In the genomic region with DNA sequence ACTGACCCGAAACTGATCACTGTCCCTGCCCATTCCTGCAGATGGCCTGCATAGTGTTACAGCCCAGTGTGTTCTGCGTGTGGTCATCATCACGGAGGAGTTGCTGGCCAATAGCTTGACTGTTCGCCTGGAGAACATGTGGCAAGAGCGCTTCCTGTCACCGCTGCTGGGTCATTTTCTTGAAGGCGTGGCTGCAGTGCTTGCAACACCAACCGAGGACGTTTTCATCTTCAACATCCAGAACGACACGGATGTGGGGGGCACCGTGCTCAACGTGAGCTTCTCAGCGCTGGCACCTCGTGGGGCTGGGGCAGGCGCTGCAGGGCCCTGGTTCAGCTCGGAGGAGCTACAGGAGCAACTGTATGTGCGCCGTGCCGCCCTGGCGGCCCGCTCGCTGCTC, we compare ENCODE assay signal across 8 mouse cellular contexts. TPM values are rescaled to one million over a fixed set of nuclear protein-coding genes. Genes with fewer than 3 reads are reported as not detected.
DNase-seq lines count a peak whose midpoint lies in the region; ATAC-seq and TF ChIP-seq lines count a peak whose summit lies in the region.

No protein-coding gene starts in this region.

- peaks cover 68% of the 10 kb centered on the region for H3K27me3 ChIP-seq in heart, postnatal 0 days (ENCODE audit: control insufficient read depth, insufficient read depth, low read length)
- H3K27me3 ChIP-seq in embryonic facial prominence, embryonic 13.5 days = peaks cover 73% of the 10 kb centered on the region
- peaks cover 82% of the 10 kb centered on the region for H3K27me3 ChIP-seq in limb, embryonic 13.5 days

- intact Hi-C loops in heart, postnatal 36 days (cut with DNase I) = no loop called here

- no peak for ATAC-seq in heart, postnatal 0 days (ENCODE audit: insufficient read depth, low read depth)
- no peak for ATAC-seq in embryonic facial prominence, embryonic 13.5 days (ENCODE audit: insufficient number of reproducible peaks, insufficient read depth, low FRiP score, low TSS enrichment, low read depth)
- ATAC-seq in limb, embryonic 13.5 days (ENCODE audit: low FRiP score, low read depth) = no peak
- peak; percentile 73 for ATAC-seq in monocyte, adult 5-6 weeks (replicated peaks; ENCODE audit: insufficient number of reproducible peaks, low FRiP score, low TSS enrichment, poor library complexity, severe bottlenecking)

- no peaks in the 10 kb centered on the region for H3K9me3 ChIP-seq in heart, postnatal 0 days (replicated peaks; ENCODE audit: control insufficient read depth, low read length)
- H3K9me3 ChIP-seq in embryonic facial prominence, embryonic 13.5 days = no peaks in the 10 kb centered on the region
- no peaks in the 10 kb centered on the region for H3K9me3 ChIP-seq in limb, embryonic 13.5 days

- no peaks in the 10 kb centered on the region for H3K36me3 ChIP-seq in heart, postnatal 0 days (replicated peaks; ENCODE audit: control insufficient read depth, insufficient read depth, low read length)
- H3K36me3 ChIP-seq in embryonic facial prominence, embryonic 13.5 days = no peaks in the 10 kb centered on the region
- no peaks in the 10 kb centered on the region for H3K36me3 ChIP-seq in limb, embryonic 13.5 days

- peaks cover 15% of the 10 kb centered on the region for H3K4me1 ChIP-seq in heart, postnatal 0 days (ENCODE audit: control insufficient read depth, insufficient read depth)
- H3K4me1 ChIP-seq in embryonic facial prominence, embryonic 13.5 days = peaks cover 22% of the 10 kb centered on the region
- peaks cover 14% of the 10 kb centered on the region for H3K4me1 ChIP-seq in limb, embryonic 13.5 days

- WGBS in heart, postnatal 0 days = 6% methylated on average over 23 of the region's 23 CpGs
- 7% methylated on average over 23 of the region's 23 CpGs for WGBS in embryonic facial prominence, embryonic 13.5 days
- 7% methylated on average over 23 of the region's 23 CpGs for WGBS in limb, embryonic 13.5 days

- peak overlapping the region; percentile 65 for H3K4me2 ChIP-seq in heart, postnatal 0 days (ENCODE audit: low read depth, low read length)
- peak overlapping the region; percentile 98 for H3K4me2 ChIP-seq in embryonic facial prominence, embryonic 13.5 days
- H3K4me2 ChIP-seq in limb, embryonic 13.5 days (replicated peaks) = peak overlapping the region; percentile 98

- TF ChIP-seq EP300 in heart, postnatal 0 days (IDR thresholded peaks at IDR 0.05; ENCODE audit: low read depth) = no peak

- H3K27ac ChIP-seq in heart, postnatal 0 days (ENCODE audit: low read depth) = no peak overlapping the region
- no peak overlapping the region for H3K27ac ChIP-seq in embryonic facial prominence, embryonic 13.5 days
- H3K27ac ChIP-seq in limb, embryonic 13.5 days = no peak overlapping the region

- no peak overlapping the region for H3K9ac ChIP-seq in heart, postnatal 0 days (replicated peaks; ENCODE audit: low read depth, low read length)
- H3K9ac ChIP-seq in embryonic facial prominence, embryonic 13.5 days = peak overlapping the region; percentile 16; the same call in 1 of the 2 replicates
- peak overlapping the region; percentile 50 for H3K9ac ChIP-seq in limb, embryonic 13.5 days

- no peak for TF ChIP-seq CTCF in heart, postnatal 0 days (IDR thresholded peaks at IDR 0.05; ENCODE audit: low read depth)

- H3K4me3 ChIP-seq in heart, postnatal 0 days (ENCODE audit: low read depth, low read length) = peak overlapping the region; percentile 39
- peak overlapping the region; percentile 50 for H3K4me3 ChIP-seq in embryonic facial prominence, embryonic 13.5 days
- peak overlapping the region; percentile 51 for H3K4me3 ChIP-seq in limb, embryonic 13.5 days

- DNase-seq in heart, postnatal 0 days (ENCODE audit: low spot score) = no peak
- no peak for DNase-seq in heart, postnatal 36 days
- no peak for DNase-seq in layer of hippocampus, adult 9-11 months
- DNase-seq in embryo, embryonic 10.5 days (ENCODE audit: low spot score) = no peak
- no peak for DNase-seq in thymus, postnatal 0 days (ENCODE audit: low spot score)

RNA-seq across cellular contexts. Expression of a gene that starts 5.5 kb away (rescaled TPM):
- 0.08 TPM in 1 of 2 replicates, not detected in the other for total RNA-seq in heart, postnatal 0 days (2014; rRNA removed; ENCODE audit: low replicate concordance)
- 0.14 TPM in 2 replicates for polyA plus RNA-seq in heart, postnatal 0 days (2015; fragmentation: Nextera tagmentation; extraction: Ambion mirVana)
- total RNA-seq in heart, postnatal 36 days (2021) = under 1 TPM in 1 of 2 experiments, not detected in 1; 0.14 TPM
- 0.51 and 0.56 TPM in 2 replicates for polyA plus RNA-seq in embryonic facial prominence, embryonic 13.5 days (2015; fragmentation: Nextera tagmentation; extraction: Ambion mirVana)
- polyA plus RNA-seq in limb, embryonic 13.5 days (2015; fragmentation: Nextera tagmentation; extraction: Ambion mirVana) = 0.09 and 0.13 TPM in 2 replicates
- 0.48 to 2.7 TPM (median 0.68 TPM) in 3 replicates for total RNA-seq in monocyte, adult 5-6 weeks (2017)
- polyA plus RNA-seq in thymus, postnatal 0 days (2015; fragmentation: Nextera tagmentation; extraction: Ambion mirVana) = 0.01 and 0.08 TPM in 2 replicates

RNA-seq across cellular contexts. Expression of a gene that starts 21.4 kb away (rescaled TPM):
- 3.6 and 5.7 TPM in 2 replicates for total RNA-seq in heart, postnatal 0 days (2014; rRNA removed; ENCODE audit: low replicate concordance)
- polyA plus RNA-seq in heart, postnatal 0 days (2015; fragmentation: Nextera tagmentation; extraction: Ambion mirVana) = 8.8 and 9.3 TPM in 2 replicates
- 10 to 100 TPM; 26.8 to 29.2 TPM for total RNA-seq in heart, postnatal 36 days (2021)
- polyA plus RNA-seq in embryonic facial prominence, embryonic 13.5 days (2015; fragmentation: Nextera tagmentation; extraction: Ambion mirVana) = 20.4 and 22.7 TPM in 2 replicates
- polyA plus RNA-seq in limb, embryonic 13.5 days (2015; fragmentation: Nextera tagmentation; extraction: Ambion mirVana) = 19.0 and 19.6 TPM in 2 replicates
- 6.2 to 10.0 TPM (median 8.4 TPM) in 3 replicates for total RNA-seq in monocyte, adult 5-6 weeks (2017)
- polyA plus RNA-seq in thymus, postnatal 0 days (2015; fragmentation: Nextera tagmentation; extraction: Ambion mirVana) = 7.5 and 8.5 TPM in 2 replicates

RNA-seq across cellular contexts. Expression of a gene that starts 23.5 kb away (rescaled TPM):
- 12.0 and 13.7 TPM in 2 replicates for total RNA-seq in heart, postnatal 0 days (2014; rRNA removed; ENCODE audit: low replicate concordance)
- polyA plus RNA-seq in heart, postnatal 0 days (2015; fragmentation: Nextera tagmentation; extraction: Ambion mirVana) = 8.8 and 10.0 TPM in 2 replicates
- total RNA-seq in heart, postnatal 36 days (2021) = 1 to 10 TPM; 7.2 to 9.4 TPM
- polyA plus RNA-seq in embryonic facial prominence, embryonic 13.5 days (2015; fragmentation: Nextera tagmentation; extraction: Ambion mirVana) = 19.0 and 21.5 TPM in 2 replicates
- polyA plus RNA-seq in limb, embryonic 13.5 days (2015; fragmentation: Nextera tagmentation; extraction: Ambion mirVana) = 17.2 and 22.5 TPM in 2 replicates
- 1.8 to 7.4 TPM (median 4.9 TPM) in 3 replicates for total RNA-seq in monocyte, adult 5-6 weeks (2017)
- polyA plus RNA-seq in thymus, postnatal 0 days (2015; fragmentation: Nextera tagmentation; extraction: Ambion mirVana) = 5.7 and 6.4 TPM in 2 replicates

RNA-seq across cellular contexts. Expression of a gene that starts 48.0 kb away (rescaled TPM):
- 28.9 and 33.1 TPM in 2 replicates for total RNA-seq in heart, postnatal 0 days (2014; rRNA removed; ENCODE audit: low replicate concordance)
- polyA plus RNA-seq in heart, postnatal 0 days (2015; fragmentation: Nextera tagmentation; extraction: Ambion mirVana) = 20.5 and 22.1 TPM in 2 replicates
- total RNA-seq in heart, postnatal 36 days (2021) = 10 to 100 TPM; 21.3 to 23.6 TPM
- polyA plus RNA-seq in embryonic facial prominence, embryonic 13.5 days (2015; fragmentation: Nextera tagmentation; extraction: Ambion mirVana) = 127 and 144 TPM in 2 replicates
- polyA plus RNA-seq in limb, embryonic 13.5 days (2015; fragmentation: Nextera tagmentation; extraction: Ambion mirVana) = 149 and 152 TPM in 2 replicates
- total RNA-seq in monocyte, adult 5-6 weeks (2017) = 34.7 to 78.2 TPM (median 74.6 TPM) in 3 replicates
- polyA plus RNA-seq in thymus, postnatal 0 days (2015; fragmentation: Nextera tagmentation; extraction: Ambion mirVana) = 40.9 and 49.8 TPM in 2 replicates
